Mouse (Mus musculus): Measurements from ENCODE around the gene Ptk7.
A peak's percentile ranks its signal among the peaks of the same experiment; 100 is the strongest.

The Ptk7 gene

GRCm38 (mm10) chr17:46556584-46556945 is 72.7 kb downstream of the Ptk7 start:
- DNase-seq (ENCODE audit: low spot score in 2 of 2) = no peak

DNA sequence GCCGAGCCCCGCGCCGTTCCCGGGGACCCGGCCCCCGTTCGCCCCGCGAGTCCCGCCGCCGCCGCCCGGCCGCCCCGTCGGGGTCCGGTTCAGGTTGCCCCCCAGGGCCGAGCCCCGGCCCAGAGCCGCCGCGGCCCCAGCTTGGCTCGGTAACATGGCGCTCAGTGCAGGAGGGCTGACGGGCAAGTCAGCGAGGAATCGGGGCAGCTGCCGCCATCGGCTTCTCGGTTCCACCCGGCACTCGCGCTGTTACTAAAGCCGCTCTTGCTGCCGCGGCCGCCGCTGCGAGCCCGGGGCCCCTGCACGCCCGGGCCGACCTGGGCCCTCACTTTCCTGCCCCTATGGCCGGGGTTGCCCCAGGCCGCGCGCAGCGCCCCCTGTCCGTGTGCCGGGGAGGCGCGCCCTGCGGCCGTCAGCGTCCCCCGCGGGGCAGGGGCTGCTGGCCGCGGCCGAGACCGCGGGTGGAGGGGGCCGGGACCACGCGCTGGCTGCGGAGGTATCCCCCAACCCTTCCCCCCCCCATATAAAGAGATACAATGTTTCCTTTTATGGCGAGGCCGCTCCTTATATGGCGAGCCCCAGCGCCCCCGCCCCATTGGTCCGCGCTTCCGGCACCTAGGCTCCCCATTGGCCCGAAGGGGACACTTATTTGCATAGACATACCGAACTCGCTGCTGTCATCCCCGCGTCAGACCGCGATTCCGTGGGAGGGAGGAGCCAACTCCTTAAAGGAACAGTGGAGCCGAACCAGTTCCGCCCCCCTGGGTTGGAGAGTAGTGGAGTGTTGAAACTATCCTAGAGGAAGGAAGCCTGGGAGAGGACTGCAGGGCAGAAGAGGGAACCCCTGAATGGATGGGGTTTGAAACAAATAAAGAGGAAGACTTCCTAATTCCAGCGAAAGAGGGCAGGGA is 73.4 kb downstream of the Ptk7 start, which contains the start of gene Srf:
Gene Srf, minus strand, starts transcription at position 503 of the 911 bp plus-strand sequence.
- DNase-seq (ENCODE audit: low spot score in 2 of 2) = peak; percentile 98 to 99

- DNase-seq (ENCODE audit: low spot score in 2 of 2) = no peak
Observed at GRCm38 (mm10) chr17:46554977-46555672, 74.2 kb downstream of the Ptk7 start.

DNA sequence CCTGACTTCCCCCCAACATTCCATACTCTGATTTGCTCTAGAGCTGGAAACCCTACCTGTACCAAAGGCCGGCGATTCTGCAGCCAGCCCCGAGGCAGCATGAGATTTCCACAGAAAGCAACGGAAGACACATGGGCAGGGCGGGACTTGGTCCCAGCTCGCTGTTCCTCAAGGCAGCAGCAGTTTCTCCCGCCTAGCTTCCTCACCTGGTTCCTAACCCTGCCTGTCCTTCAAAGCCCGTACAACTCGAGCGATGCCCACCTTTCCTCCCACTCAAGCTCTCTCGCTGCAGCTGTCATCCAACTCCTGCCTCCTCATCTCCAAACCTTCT is 74.7 kb downstream of the Ptk7 start:
- peak in 1 of 2 experiments; percentile 43 for DNase-seq (ENCODE audit: low spot score in 2 of 2)

DNA sequence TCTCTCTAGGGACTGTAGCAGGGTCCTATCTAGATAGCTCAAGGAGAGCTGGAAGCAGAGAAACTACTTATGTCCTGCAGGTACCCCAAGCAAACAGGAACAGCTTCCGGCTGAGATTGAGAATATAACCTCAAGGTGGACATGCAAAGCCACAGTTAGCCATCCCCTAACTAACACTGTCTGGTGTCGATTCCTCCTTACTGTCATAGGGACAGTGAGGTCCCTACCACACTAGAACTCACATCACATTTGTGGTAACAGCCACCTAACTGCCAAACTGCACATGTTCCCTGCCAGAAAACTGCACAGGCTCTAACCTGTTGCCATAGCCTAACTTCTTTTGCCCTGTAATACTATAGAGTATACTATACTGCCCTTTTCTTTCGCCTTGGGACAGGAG is 75.4 kb downstream of the Ptk7 start:
- DNase-seq (ENCODE audit: low spot score in 2 of 2) = no peak

DNA sequence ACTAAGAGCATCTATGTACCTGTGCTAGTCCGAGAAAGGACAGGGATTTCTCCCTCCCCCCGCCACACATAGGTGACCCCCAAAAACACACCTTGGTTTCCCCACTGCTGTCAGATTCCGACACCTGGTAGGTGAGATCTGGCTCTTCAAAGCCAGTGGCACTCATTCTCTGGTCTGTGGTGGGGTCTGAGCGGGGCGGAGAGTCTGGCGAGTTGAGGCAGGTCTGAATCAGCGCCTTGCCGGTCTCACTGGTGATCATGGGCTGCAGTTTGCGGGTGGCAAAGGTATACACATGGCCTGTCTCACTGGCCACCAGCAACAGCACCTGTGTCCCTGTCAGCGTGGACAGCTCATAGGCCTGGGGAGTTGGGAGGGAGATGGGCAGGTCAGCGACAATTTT is 75.8 kb downstream of the Ptk7 start:
- DNase-seq (ENCODE audit: low spot score in 2 of 2) = no peak

- DNase-seq (ENCODE audit: low spot score in 2 of 2) = peak; percentile 82 to 93
Observed at GRCm38 (mm10) chr17:46552841-46553423, 76.4 kb downstream of the Ptk7 start.

- no peak for DNase-seq (ENCODE audit: low spot score in 2 of 2)
Observed at GRCm38 (mm10) chr17:46552151-46552550, 77.2 kb downstream of the Ptk7 start.

DNA sequence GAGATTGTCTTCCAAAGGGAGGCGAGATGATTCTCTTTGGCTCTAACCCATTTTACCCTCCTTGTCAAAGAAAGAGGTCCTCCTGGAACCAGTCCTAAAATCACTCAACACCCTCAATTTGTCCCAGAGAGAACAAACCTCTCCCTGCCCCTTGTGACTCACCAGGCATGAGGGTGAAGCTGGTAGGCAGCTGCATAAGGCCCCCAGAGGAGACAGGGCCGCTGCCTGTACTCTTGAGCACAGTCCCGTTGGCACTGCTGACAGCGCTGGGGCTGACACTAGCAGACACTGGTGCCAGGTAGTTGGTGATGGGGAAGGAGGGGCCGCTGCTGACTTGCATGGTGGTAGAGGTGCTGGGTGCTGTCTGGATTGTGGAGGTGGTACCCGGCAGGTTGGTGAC is 77.9 kb downstream of the Ptk7 start:
- DNase-seq (ENCODE audit: low spot score in 2 of 2) = no peak

DNA sequence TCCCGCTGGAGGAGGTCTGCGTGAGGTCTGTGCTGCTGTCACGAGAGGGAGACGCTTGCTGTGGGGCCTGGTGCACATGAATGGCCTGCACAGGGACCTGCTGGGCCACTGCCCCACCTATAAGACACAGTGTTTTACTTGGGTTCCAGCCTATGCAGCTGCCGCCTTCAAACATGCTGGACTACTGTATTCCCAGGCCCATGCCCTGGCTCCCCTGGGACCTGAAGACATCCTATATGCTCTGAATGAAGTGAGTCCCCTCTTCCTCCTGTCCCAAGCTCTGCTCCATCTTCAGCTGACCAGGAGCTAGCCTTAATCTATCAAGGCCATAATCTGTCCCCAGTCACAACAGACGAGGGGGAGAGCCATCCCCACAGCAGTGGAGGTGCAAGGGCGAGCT is 78.4 kb downstream of the Ptk7 start:
- DNase-seq (ENCODE audit: low spot score in 2 of 2) = no peak

- DNase-seq (ENCODE audit: low spot score in 2 of 2) = no peak
Observed at GRCm38 (mm10) chr17:46549642-46550041, 79.7 kb downstream of the Ptk7 start.

DNA sequence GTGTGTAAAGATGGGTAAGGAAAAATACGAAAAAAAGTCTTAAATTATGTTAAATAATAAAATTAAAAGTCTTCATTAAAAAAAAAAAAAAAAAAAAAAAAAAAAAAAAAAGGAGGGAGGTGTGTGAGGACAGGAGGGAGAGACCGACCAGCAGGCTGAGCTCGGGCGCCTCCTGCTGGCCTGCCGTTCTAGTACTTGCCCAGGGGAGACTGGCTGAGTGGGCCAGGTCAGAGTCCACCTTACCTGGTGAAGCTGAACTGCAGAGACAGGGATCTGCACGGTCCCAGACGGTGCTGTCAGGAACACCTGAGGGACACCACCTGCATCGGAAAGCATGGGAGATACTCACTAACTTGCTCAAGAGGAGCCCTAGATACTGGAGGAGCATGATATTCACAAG is 80.1 kb downstream of the Ptk7 start:
- no peak for DNase-seq (ENCODE audit: low spot score in 2 of 2)

GRCm38 (mm10) chr17:46548741-46549140 is 80.6 kb downstream of the Ptk7 start:
- DNase-seq (ENCODE audit: low spot score in 2 of 2) = no peak

DNA sequence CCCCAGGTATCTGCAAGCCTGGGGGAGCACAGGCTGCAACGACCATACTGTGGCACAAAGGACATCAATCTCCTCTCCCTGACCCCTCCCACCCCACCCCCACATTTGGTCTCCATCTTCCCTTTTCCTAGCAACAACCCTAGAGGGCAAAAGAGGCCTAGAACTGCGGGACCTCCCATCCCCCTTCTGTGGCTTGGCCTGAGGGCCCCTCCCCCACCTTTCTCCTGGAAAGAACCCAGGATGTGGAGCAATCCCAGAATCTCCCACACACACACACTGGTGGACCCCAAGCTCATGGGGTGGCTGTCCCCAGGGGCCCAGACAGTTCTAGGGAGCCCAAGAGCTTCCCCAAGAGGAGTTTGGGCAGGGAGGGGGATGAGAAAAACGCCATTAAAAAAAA is 81.4 kb downstream of the Ptk7 start:
- no peak for DNase-seq (ENCODE audit: low spot score in 2 of 2)

GRCm38 (mm10) chr17:46546995-46547394 is 82.3 kb downstream of the Ptk7 start:
- DNase-seq (ENCODE audit: low spot score in 2 of 2) = no peak

GRCm38 (mm10) chr17:46546591-46546990 is 82.7 kb downstream of the Ptk7 start:
- no peak for DNase-seq (ENCODE audit: low spot score in 2 of 2)

DNA sequence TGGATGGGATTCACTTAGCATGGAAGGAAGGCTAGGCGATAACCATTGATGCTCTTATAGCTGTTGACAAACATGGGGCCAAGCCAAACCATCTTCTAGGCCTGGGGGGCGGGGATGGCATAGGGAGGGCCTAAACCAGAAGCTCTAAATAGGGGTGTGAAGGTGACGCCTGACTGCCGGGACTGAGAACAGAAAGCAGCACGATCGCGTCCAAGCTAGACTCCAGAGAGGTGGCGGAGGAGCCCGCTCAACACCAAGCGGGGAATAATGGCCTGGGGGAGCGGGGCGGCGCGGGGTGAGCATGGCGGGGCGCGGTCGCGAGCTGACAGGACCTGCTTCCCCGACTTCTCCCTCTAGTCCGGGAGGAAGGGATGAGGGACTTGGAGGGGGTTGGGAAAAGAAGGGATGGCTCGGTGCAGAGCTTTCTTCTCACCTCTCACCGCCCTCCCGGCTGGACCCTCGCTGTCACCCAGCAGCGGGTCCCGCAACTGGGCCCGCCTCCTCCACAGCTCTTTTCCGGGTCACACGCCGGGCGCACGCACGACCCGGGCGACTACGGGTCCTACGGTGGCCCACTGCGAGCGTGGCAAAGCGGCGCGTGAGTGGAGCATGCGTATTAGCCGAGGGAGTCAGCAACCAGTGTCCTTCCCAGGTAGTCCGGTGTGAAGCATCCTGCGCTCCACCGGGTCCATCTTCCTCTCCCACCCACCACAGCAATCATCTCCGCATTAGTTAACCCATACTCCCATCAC is 83.3 kb downstream of the Ptk7 start, which contains the start of gene Cul9:
Gene Cul9, minus strand, starts transcription at position 576 of the 752 bp plus-strand sequence.
- DNase-seq (ENCODE audit: low spot score in 2 of 2) = peak; percentile 88 to 89

DNA sequence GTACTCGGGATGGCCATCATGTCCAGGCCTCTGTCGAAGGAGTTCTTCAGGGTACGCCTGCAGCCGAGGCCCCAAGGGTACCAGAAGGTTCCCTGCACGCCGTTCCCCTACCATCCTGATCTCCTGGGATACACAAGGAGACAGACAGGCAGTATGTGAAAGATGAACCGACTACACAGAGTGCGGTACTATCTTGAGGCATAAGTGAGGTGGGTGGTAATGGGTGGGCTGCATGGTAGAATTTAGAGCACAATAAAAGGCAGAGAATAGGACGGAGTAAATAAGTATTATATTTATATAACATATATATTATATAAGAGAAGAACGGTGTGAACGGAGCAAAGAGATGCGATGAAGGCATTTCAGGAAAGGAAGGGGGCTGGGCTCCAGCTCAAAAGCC is 85.6 kb downstream of the Ptk7 start:
- DNase-seq (ENCODE audit: low spot score in 2 of 2) = no peak

- no peak for DNase-seq (ENCODE audit: low spot score in 2 of 2)
Observed at GRCm38 (mm10) chr17:46525579-46526307, 103.6 kb downstream of the Ptk7 start.

DNA sequence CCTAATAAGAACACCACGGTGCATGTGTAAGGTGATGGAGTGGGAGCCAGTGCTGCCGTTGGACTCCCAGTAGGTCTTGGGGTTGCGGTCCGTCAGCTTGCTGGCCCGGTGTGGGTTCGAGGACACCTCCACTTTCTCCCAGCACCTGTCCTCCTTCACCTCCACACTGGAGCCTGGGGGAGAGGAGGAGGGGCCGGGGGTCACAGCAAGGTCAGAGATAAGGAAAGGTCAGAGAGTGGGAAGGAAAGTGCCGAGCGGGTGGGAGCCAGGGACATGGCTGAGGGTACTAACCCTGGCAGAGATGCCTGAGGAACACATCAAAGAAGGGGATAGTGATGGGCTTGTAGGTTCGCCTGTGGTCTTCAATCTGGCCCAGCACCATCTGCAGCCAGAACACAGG is 104.2 kb downstream of the Ptk7 start:
- no peak for DNase-seq (ENCODE audit: low spot score in 2 of 2)

GRCm38 (mm10) chr17:46521963-46522668 is 107.2 kb downstream of the Ptk7 start:
- DNase-seq (ENCODE audit: low spot score in 2 of 2) = no peak
